Mouse (Mus musculus) right cerebral cortex, adult 2 months (tissue): Measurements from ENCODE around the gene A4galt.

Experiments
- DNase-seq, 2 experiments: peaks; one replicate each; pipeline ENCODE4 v3.0.0; 2021 to 2022; ENCODE audit warnings: low spot score in 2 of 2

The A4galt gene

GRCm38 (mm10) chr15:83226066-83226834 lies 25.3 kb downstream of the A4galt start:
- no peak for DNase-seq

GRCm38 (mm10) chr15:83224136-83224766 lies 27.3 kb downstream of the A4galt start:
- DNase-seq: peak; percentile 18 to 22

- DNase-seq: no peak
Observed at GRCm38 (mm10) chr15:83223208-83223962, 28.2 kb downstream of the A4galt start.

- no peak for DNase-seq
Observed at GRCm38 (mm10) chr15:83221721-83222120, 29.9 kb downstream of the A4galt start.

GRCm38 (mm10) chr15:83220368-83221013 lies 31.1 kb downstream of the A4galt start:
- DNase-seq: no peak

- no peak for DNase-seq
Observed at GRCm38 (mm10) chr15:83215322-83216216, 36.0 kb downstream of the A4galt start.

- DNase-seq: peak; percentile 63 to 74
Observed at GRCm38 (mm10) chr15:83210229-83210628, 41.3 kb downstream of the A4galt start.

- no peak for DNase-seq
Observed at GRCm38 (mm10) chr15:83209719-83210118, 41.9 kb downstream of the A4galt start.

GRCm38 (mm10) chr15:83209092-83209695 lies 42.4 kb downstream of the A4galt start:
- no peak for DNase-seq

GRCm38 (mm10) chr15:83204731-83205451 lies 46.7 kb downstream of the A4galt start:
- peak; percentile 60 to 68 for DNase-seq

GRCm38 (mm10) chr15:83202412-83202811 lies 49.2 kb downstream of the A4galt start:
- no peak for DNase-seq

- no peak for DNase-seq
Observed at GRCm38 (mm10) chr15:83193413-83193812, 58.2 kb downstream of the A4galt start.

- no peak for DNase-seq
Observed at GRCm38 (mm10) chr15:83182351-83182750, 69.2 kb downstream of the A4galt start.

- DNase-seq: no peak
Observed at GRCm38 (mm10) chr15:83181800-83182330, 69.7 kb downstream of the A4galt start.

- DNase-seq: no peak
Observed at GRCm38 (mm10) chr15:83180004-83180403, 71.6 kb downstream of the A4galt start.
